Mouse (Mus musculus) myocyte (in vitro differentiated cells): ENCODE data around the gene Zc3hav1.

Source experiments
- CEBPB ChIP-seq: IDR thresholded peaks from 2 replicates; pipeline ENCODE4 v1.6.1; 2011; ENCODE audit warnings: mild to moderate bottlenecking, moderate library complexity; ENCODE audit not compliant: poor library complexity, insufficient read depth, severe bottlenecking
- E2F4 ChIP-seq: IDR thresholded peaks from one replicate; pipeline ENCODE4 v1.6.1; 2011; ENCODE audit warnings: mild to moderate bottlenecking, control low read depth, moderate library complexity; ENCODE audit not compliant: insufficient read depth
- MAX ChIP-seq: IDR thresholded peaks from one replicate; pipeline ENCODE4 v1.6.1; 2011; ENCODE audit warnings: low read depth, mild to moderate bottlenecking, control low read depth
- MYOD1 ChIP-seq, 3 experiments: IDR thresholded peaks; one replicate each; pipeline ENCODE4 v1.6.1; 2011; ENCODE audit warnings: control low read depth in 2 of 3, low read depth in 2 of 3, mild to moderate bottlenecking in 2 of 3, moderate library complexity in 1 of 3; ENCODE audit not compliant: insufficient read length in 2 of 3, control insufficient read depth in 1 of 3
- MYOG ChIP-seq, 3 experiments: IDR thresholded peaks; one replicate each; pipeline ENCODE4 v1.6.1; 2011; ENCODE audit warnings: control low read depth in 2 of 3, low read depth in 2 of 3, mild to moderate bottlenecking in 2 of 3; ENCODE audit not compliant: insufficient read length in 2 of 3, control insufficient read depth in 1 of 3, insufficient read depth in 1 of 3
- POLR2A ChIP-seq: IDR thresholded peaks from one replicate; pipeline ENCODE4 v1.6.1; 2011; ENCODE audit warnings: low read depth, mild to moderate bottlenecking, control low read depth, moderate library complexity; ENCODE audit not compliant: insufficient read length
- POLR2AphosphoS2 ChIP-seq: IDR thresholded peaks from one replicate; pipeline ENCODE4 v1.6.1; 2011; ENCODE audit warnings: low read depth, control low read depth; ENCODE audit not compliant: insufficient read length
- REST ChIP-seq: IDR thresholded peaks from one replicate; pipeline ENCODE4 v1.6.1; 2011; ENCODE audit warnings: mild to moderate bottlenecking, control low read depth, moderate library complexity; ENCODE audit not compliant: insufficient read depth, insufficient read length
- SRF ChIP-seq: IDR thresholded peaks from one replicate; pipeline ENCODE4 v1.6.1; 2011; ENCODE audit warnings: low read depth; ENCODE audit not compliant: control insufficient read depth, insufficient read length
- TCF12 ChIP-seq: IDR thresholded peaks from one replicate; pipeline ENCODE4 v1.6.1; 2011; ENCODE audit warnings: mild to moderate bottlenecking, control low read depth; ENCODE audit not compliant: poor library complexity, insufficient read depth, severe bottlenecking
- TCF3 ChIP-seq: IDR thresholded peaks from one replicate; pipeline ENCODE4 v1.6.1; 2011; ENCODE audit warnings: low read depth, control low read depth; ENCODE audit not compliant: insufficient read length
- USF1 ChIP-seq: IDR thresholded peaks from one replicate; pipeline ENCODE4 v1.6.1; 2011; ENCODE audit warnings: low read depth, mild to moderate bottlenecking, control low read depth, moderate library complexity

DNA sequence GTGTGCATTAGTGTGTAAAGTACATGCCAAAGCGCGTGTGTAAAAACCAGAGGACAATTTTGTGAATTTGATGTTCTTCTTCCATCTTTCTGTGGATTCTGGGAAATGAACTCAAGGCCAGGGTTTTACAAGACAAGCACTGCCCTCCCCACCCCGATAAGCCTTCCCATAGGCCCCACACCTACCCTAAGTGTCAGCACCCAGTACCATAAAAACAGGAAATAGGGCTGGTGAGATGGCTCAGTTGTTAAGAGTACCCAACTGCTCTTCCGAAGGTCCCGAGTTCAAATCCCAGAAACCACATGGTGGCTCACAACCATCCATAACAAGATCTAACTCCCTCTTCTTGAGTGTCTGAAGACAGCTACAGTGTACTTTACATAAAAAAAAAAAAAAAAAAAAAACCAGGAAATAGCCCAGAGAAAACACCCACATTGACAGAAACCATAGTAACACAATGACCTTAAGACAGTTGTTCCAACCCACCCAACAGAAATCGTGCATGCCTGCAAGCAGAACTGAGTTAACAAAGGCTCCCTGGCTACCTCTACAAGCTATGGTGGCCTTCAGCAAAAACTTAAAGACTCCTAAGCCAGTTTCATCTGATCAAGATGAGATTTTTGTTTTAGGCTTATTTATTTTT, 5.5 kb downstream of the Zc3hav1 start:
- no peak for TF ChIP-seq USF1
- TF ChIP-seq POLR2A = no peak
- no peak for TF ChIP-seq E2F4
- TF ChIP-seq MAX = no peak
- TF ChIP-seq MYOG (IDR thresholded peaks at IDR 0.05; ENCODE audit: control insufficient read depth in 1 of 3, insufficient read depth in 1 of 3, insufficient read length in 2 of 3, low read depth in 2 of 3) = no peak
- TF ChIP-seq POLR2AphosphoS2 = no peak
- no peak for TF ChIP-seq TCF3
- no peak for TF ChIP-seq MYOD1 (IDR thresholded peaks at IDR 0.05; ENCODE audit: control insufficient read depth in 1 of 3, insufficient read length in 2 of 3, low read depth in 2 of 3)
- TF ChIP-seq SRF = no peak
- no peak for TF ChIP-seq CEBPB
- TF ChIP-seq REST = no peak
- TF ChIP-seq TCF12 = no peak
